Mouse (Mus musculus): ENCODE measurements around the gene Cdc37l1.

DNA sequence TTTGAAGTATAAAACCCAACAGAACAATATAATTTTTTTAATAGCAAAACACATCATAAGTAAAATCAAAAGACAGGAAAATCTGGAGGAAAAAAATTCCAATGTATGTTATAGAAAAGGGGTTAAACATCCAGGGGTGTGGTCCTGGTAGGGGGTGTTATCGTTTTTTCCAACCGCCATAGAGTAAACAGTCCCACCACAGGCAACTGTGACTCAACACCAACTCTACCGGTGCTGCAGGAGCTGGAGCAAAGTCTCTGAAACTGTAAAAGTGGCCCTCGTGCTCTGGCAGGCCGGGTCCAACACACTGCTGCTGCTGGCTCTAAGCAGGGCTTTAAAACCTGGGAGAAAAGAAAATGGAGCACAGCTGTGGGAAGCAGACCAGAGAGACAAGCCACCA lies 68.6 kb downstream of the Cdc37l1 start:
- TF ChIP-seq CTCF (IDR thresholded peaks at IDR 0.05), result no peak
- no peak for TF ChIP-seq POLR2A (IDR thresholded peaks at IDR 0.05; ENCODE audit: insufficient read depth, low read depth, low read length)
